ENCODE assay signal across 8 mouse cellular contexts in the genomic region with DNA sequence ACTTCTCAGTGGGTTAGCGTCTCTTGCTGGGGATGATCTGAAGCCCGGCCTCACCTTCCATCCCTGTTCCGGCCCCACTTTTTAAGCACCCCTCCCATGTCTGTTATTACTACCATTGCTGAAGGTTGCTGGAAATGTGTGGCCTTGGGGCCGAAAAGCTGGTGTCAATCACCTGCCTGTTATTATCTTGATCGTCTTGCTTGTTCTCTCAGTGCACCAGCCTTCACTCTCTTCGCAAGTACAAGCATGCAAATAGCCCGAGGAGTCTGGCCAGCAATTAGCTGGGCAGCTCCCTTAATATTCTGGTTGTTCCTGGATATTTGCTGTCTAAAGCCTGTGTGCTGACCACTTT. TPM values are rescaled to one million over a fixed set of nuclear protein-coding genes. Genes with fewer than 3 reads are reported as not detected.
DNase-seq lines count a peak whose midpoint lies in the region; ATAC-seq and TF ChIP-seq lines count a peak whose summit lies in the region.

No protein-coding gene starts in this region.

- peaks cover 8% of the 10 kb centered on the region for H3K36me3 ChIP-seq in heart, adult 2 months (ENCODE audit: control insufficient read depth, insufficient read depth, low read length)
- no peaks in the 10 kb centered on the region for H3K36me3 ChIP-seq in forebrain, embryonic 16.5 days (ENCODE audit: control insufficient read depth, insufficient read depth)
- H3K36me3 ChIP-seq in limb, embryonic 13.5 days: peaks cover 2% of the 10 kb centered on the region
- H3K36me3 ChIP-seq in neural tube, embryonic 14.5 days (ENCODE audit: control insufficient read depth, insufficient read depth, low read length): no peaks in the 10 kb centered on the region

- H3K4me3 ChIP-seq in heart, adult 2 months: peak overlapping the region; percentile 95
- peak overlapping the region; percentile 98 for H3K4me3 ChIP-seq in forebrain, embryonic 16.5 days (replicated peaks; ENCODE audit: low read length)
- H3K4me3 ChIP-seq in limb, embryonic 13.5 days: peak overlapping the region; percentile 98
- peak overlapping the region; percentile 98 for H3K4me3 ChIP-seq in neural tube, embryonic 14.5 days (ENCODE audit: low read depth, low read length)

- H3K9ac ChIP-seq in heart, adult 2 months (ENCODE audit: low read depth, low read length): peak overlapping the region; percentile 100
- H3K9ac ChIP-seq in forebrain, embryonic 16.5 days (replicated peaks; ENCODE audit: low read depth, low read length): peak overlapping the region; percentile 91
- H3K9ac ChIP-seq in limb, embryonic 13.5 days: peak overlapping the region; percentile 99
- peak overlapping the region; percentile 98 for H3K9ac ChIP-seq in neural tube, embryonic 14.5 days (replicated peaks; ENCODE audit: low read depth, low read length)

- H3K4me1 ChIP-seq in heart, adult 2 months (ENCODE audit: control insufficient read depth, insufficient read depth, low read length): peaks cover 10% of the 10 kb centered on the region
- peaks cover 49% of the 10 kb centered on the region for H3K4me1 ChIP-seq in forebrain, embryonic 16.5 days (replicated peaks; ENCODE audit: control insufficient read depth, insufficient read depth, low read length)
- peaks cover 30% of the 10 kb centered on the region for H3K4me1 ChIP-seq in limb, embryonic 13.5 days
- peaks cover 25% of the 10 kb centered on the region for H3K4me1 ChIP-seq in neural tube, embryonic 14.5 days (ENCODE audit: control insufficient read depth, insufficient read depth, low read length)

- H3K9me3 ChIP-seq in forebrain, embryonic 16.5 days (ENCODE audit: control insufficient read depth, low read length): no peaks in the 10 kb centered on the region
- H3K9me3 ChIP-seq in limb, embryonic 13.5 days: no peaks in the 10 kb centered on the region
- no peaks in the 10 kb centered on the region for H3K9me3 ChIP-seq in neural tube, embryonic 14.5 days (ENCODE audit: control insufficient read depth, low read length)

- peak overlapping the region; percentile 66 for H3K4me2 ChIP-seq in forebrain, embryonic 16.5 days (ENCODE audit: low read length)
- peak overlapping the region; percentile 82 for H3K4me2 ChIP-seq in limb, embryonic 13.5 days (replicated peaks)
- peak overlapping the region; percentile 97 for H3K4me2 ChIP-seq in neural tube, embryonic 14.5 days (ENCODE audit: low read depth, low read length)

- intact Hi-C loops in heart, adult 2 months (cut with DNase I): no loop called here
- intact Hi-C loops in heart, postnatal 10 days (cut with DNase I): loop anchor here (5.0 kb wide), 1 partner anchor 104 kb away; no protein-coding TSS in a partner anchor
- intact Hi-C loops in left cerebral cortex, postnatal 4 days (cut with DNase I): loop anchor here (5.0 kb wide), 1 partner anchor 39 kb away; no protein-coding TSS in a partner anchor

- TF ChIP-seq EP300 in heart, adult 2 months (IDR thresholded peaks at IDR 0.05; ENCODE audit: insufficient read depth, low read depth, low read length): no peak

- ATAC-seq in forebrain, embryonic 16.5 days: no peak
- ATAC-seq in limb, embryonic 13.5 days (ENCODE audit: low FRiP score, low read depth): no peak
- no peak for ATAC-seq in neural tube, embryonic 14.5 days (ENCODE audit: low read depth)

- no peak for TF ChIP-seq CTCF in heart, adult 2 months (IDR thresholded peaks at IDR 0.05)

- TF ChIP-seq POLR2A in heart, adult 2 months (IDR thresholded peaks at IDR 0.05; ENCODE audit: insufficient read depth, low read depth, low read length): no peak

- no peaks in the 10 kb centered on the region for H3K27me3 ChIP-seq in heart, adult 2 months (ENCODE audit: control insufficient read depth, insufficient read depth, low read length)
- no peaks in the 10 kb centered on the region for H3K27me3 ChIP-seq in forebrain, embryonic 16.5 days (replicated peaks; ENCODE audit: control insufficient read depth, insufficient read depth, low read length)
- no peaks in the 10 kb centered on the region for H3K27me3 ChIP-seq in limb, embryonic 13.5 days
- H3K27me3 ChIP-seq in neural tube, embryonic 14.5 days (ENCODE audit: control insufficient read depth, insufficient read depth, low read length): peaks cover 2% of the 10 kb centered on the region; the same call in 1 of the 2 replicates

- peak overlapping the region; percentile 85 for H3K27ac ChIP-seq in heart, adult 2 months
- H3K27ac ChIP-seq in forebrain, embryonic 16.5 days (ENCODE audit: low read length): no peak overlapping the region
- no peak overlapping the region for H3K27ac ChIP-seq in limb, embryonic 13.5 days
- no peak overlapping the region for H3K27ac ChIP-seq in neural tube, embryonic 14.5 days (ENCODE audit: low read depth, low read length)

- peaks cover 9% of the 10 kb centered on the region for H3K79me2 ChIP-seq in heart, adult 2 months (replicated peaks; ENCODE audit: control insufficient read depth, insufficient read depth, low read length)

- DNase-seq in heart, adult 2 months: peak; percentile 40 to 49
- DNase-seq in heart, postnatal 10 days: no peak
- peak; percentile 45 for DNase-seq in NIH3T3 (ENCODE audit: low read depth)
- DNase-seq in adrenal gland, adult 2 months: no peak
- DNase-seq in left cerebral cortex, postnatal 4 days: no peak

- WGBS in heart, adult 2 months: 3% methylated on average over 7 of the region's 7 CpGs
- WGBS in forebrain, embryonic 16.5 days: 0% methylated on average over 7 of the region's 7 CpGs
- WGBS in limb, embryonic 13.5 days: under 1% methylated on average over 7 of the region's 7 CpGs
- 1% methylated on average over 7 of the region's 7 CpGs for WGBS in neural tube, embryonic 14.5 days

RNA-seq across cellular contexts. Expression of a gene that starts 1.3 kb away (rescaled TPM):
- total RNA-seq in heart, adult 2 months (2021): 10 to 100 TPM; 21.4 to 22.8 TPM
- 8.9 and 18.6 TPM in 2 replicates for polyA plus RNA-seq in heart, adult 2 months (2012; rRNA removed)
- 10 to 100 TPM; 19.9 to 20.2 TPM for total RNA-seq in heart, postnatal 10 days (2021)
- 10.7 and 11.5 TPM in 2 replicates for polyA plus RNA-seq in forebrain, embryonic 16.5 days (2015; fragmentation: Nextera tagmentation; extraction: Ambion mirVana)
- 4.4 and 4.9 TPM in 2 replicates for polyA plus RNA-seq in limb, embryonic 13.5 days (2015; fragmentation: Nextera tagmentation; extraction: Ambion mirVana)
- 6.3 and 6.7 TPM in 2 replicates for polyA plus RNA-seq in neural tube, embryonic 14.5 days (2014; fragmentation: Nextera tagmentation; extraction: Ambion mirVana)
- 10 to 100 TPM; 20.3 to 20.8 TPM for total RNA-seq in adrenal gland, adult 2 months (2021)
- polyA plus RNA-seq in adrenal gland, adult 2 months (2012; rRNA removed): 9.9 and 10.3 TPM in 2 replicates
- 10 to 100 TPM; 70.6 to 71.8 TPM for total RNA-seq in left cerebral cortex, postnatal 4 days (2021)

RNA-seq across cellular contexts. Expression of a gene that starts 11.7 kb away (rescaled TPM):
- total RNA-seq in heart, adult 2 months (2021): under 1 TPM; 0.05 to 0.08 TPM
- 0.03 TPM in 1 of 2 replicates, not detected in the other for polyA plus RNA-seq in heart, adult 2 months (2012; rRNA removed)
- under 1 TPM; 0.02 to 0.05 TPM for total RNA-seq in heart, postnatal 10 days (2021)
- polyA plus RNA-seq in forebrain, embryonic 16.5 days (2015; fragmentation: Nextera tagmentation; extraction: Ambion mirVana): 0.16 and 0.19 TPM in 2 replicates
- polyA plus RNA-seq in limb, embryonic 13.5 days (2015; fragmentation: Nextera tagmentation; extraction: Ambion mirVana): 0.04 and 0.09 TPM in 2 replicates
- 0.49 and 0.71 TPM in 2 replicates for polyA plus RNA-seq in neural tube, embryonic 14.5 days (2014; fragmentation: Nextera tagmentation; extraction: Ambion mirVana)
- total RNA-seq in adrenal gland, adult 2 months (2021): 1 to 10 TPM; 1.2 TPM
- 0.99 and 1.2 TPM in 2 replicates for polyA plus RNA-seq in adrenal gland, adult 2 months (2012; rRNA removed)
- under 1 TPM; 0.10 to 0.24 TPM for total RNA-seq in left cerebral cortex, postnatal 4 days (2021)

RNA-seq across cellular contexts. Expression of a gene that starts 48.1 kb away (rescaled TPM):
- 10 to 100 TPM; 48.9 to 62.5 TPM for total RNA-seq in heart, adult 2 months (2021)
- polyA plus RNA-seq in heart, adult 2 months (2012; rRNA removed): 33.7 and 51.4 TPM in 2 replicates
- total RNA-seq in heart, postnatal 10 days (2021): 10 to 100 TPM; 44.1 to 51.8 TPM
- polyA plus RNA-seq in forebrain, embryonic 16.5 days (2015; fragmentation: Nextera tagmentation; extraction: Ambion mirVana): 40.2 and 42.0 TPM in 2 replicates
- polyA plus RNA-seq in limb, embryonic 13.5 days (2015; fragmentation: Nextera tagmentation; extraction: Ambion mirVana): 42.5 and 45.8 TPM in 2 replicates
- polyA plus RNA-seq in neural tube, embryonic 14.5 days (2014; fragmentation: Nextera tagmentation; extraction: Ambion mirVana): 43.9 and 44.0 TPM in 2 replicates
- total RNA-seq in adrenal gland, adult 2 months (2021): 10 to 100 TPM; 34.7 to 41.3 TPM
- 9.5 and 10.9 TPM in 2 replicates for polyA plus RNA-seq in adrenal gland, adult 2 months (2012; rRNA removed)
- total RNA-seq in left cerebral cortex, postnatal 4 days (2021): 10 to 100 TPM; 22.8 to 23.1 TPM

RNA-seq across cellular contexts. Expression of a gene that starts 51.7 kb away (rescaled TPM):
- 10 to 100 TPM; 12.8 to 13.7 TPM for total RNA-seq in heart, adult 2 months (2021)
- 18.4 and 19.2 TPM in 2 replicates for polyA plus RNA-seq in heart, adult 2 months (2012; rRNA removed)
- 10 to 100 TPM; 34.4 to 34.7 TPM for total RNA-seq in heart, postnatal 10 days (2021)
- polyA plus RNA-seq in forebrain, embryonic 16.5 days (2015; fragmentation: Nextera tagmentation; extraction: Ambion mirVana): 6.9 and 7.5 TPM in 2 replicates
- polyA plus RNA-seq in limb, embryonic 13.5 days (2015; fragmentation: Nextera tagmentation; extraction: Ambion mirVana): 6.7 and 7.2 TPM in 2 replicates
- polyA plus RNA-seq in neural tube, embryonic 14.5 days (2014; fragmentation: Nextera tagmentation; extraction: Ambion mirVana): 9.2 and 9.6 TPM in 2 replicates
- total RNA-seq in adrenal gland, adult 2 months (2021): 10 to 100 TPM; 29.0 to 29.3 TPM
- 96.3 and 106 TPM in 2 replicates for polyA plus RNA-seq in adrenal gland, adult 2 months (2012; rRNA removed)
- total RNA-seq in left cerebral cortex, postnatal 4 days (2021): 100 to 1,000 TPM; 107 to 111 TPM

Comparison
In these comparisons a context has a peak if more than half of its experiments do, and no peak if none do; other contexts are left out.
1. DNase-seq: peak in heart, adult 2 months (2 of 2) and NIH3T3 (single experiment); none in heart, postnatal 10 days (0 of 2), adrenal gland, adult 2 months (single experiment) and left cerebral cortex, postnatal 4 days (single experiment).
2. Peak in every context shown above with its lines, with median percentiles within 50 percentile points of each other: H3K4me3 ChIP-seq, H3K9ac ChIP-seq and H3K4me2 ChIP-seq.